Mouse (Mus musculus) R1 (cell line): ENCODE measurements around the gene Tgtp2.
"Not testable (repeated sequence)": the region's sequence is repeated elsewhere in the genome, so short reads cannot be mapped to it uniquely, and the experiment has no call there.

Experiments
- DNase-seq: peaks from one replicate; pipeline ENCODE4 v3.0.0-alpha.2; 2018; ENCODE audit warnings: low read depth, low spot score

Tgtp2 gene

GRCm38 (mm10) chr11:49086858-49087361 is 22.9 kb upstream of the Tgtp2 start:
- no peak for DNase-seq

GRCm38 (mm10) chr11:49084875-49085274 is 20.9 kb upstream of the Tgtp2 start:
- DNase-seq: no peak

- no peak for DNase-seq
Observed at GRCm38 (mm10) chr11:49084385-49084784, 20.4 kb upstream of the Tgtp2 start.

GRCm38 (mm10) chr11:49083808-49084207 is 19.8 kb upstream of the Tgtp2 start:
- no peak for DNase-seq

- DNase-seq: no peak
Observed at GRCm38 (mm10) chr11:49083146-49083545, 19.1 kb upstream of the Tgtp2 start.

GRCm38 (mm10) chr11:49081886-49082285 is 17.9 kb upstream of the Tgtp2 start:
- DNase-seq: no peak

- no peak for DNase-seq
Observed at GRCm38 (mm10) chr11:49081356-49081755, 17.4 kb upstream of the Tgtp2 start.

GRCm38 (mm10) chr11:49080636-49081035 is 16.6 kb upstream of the Tgtp2 start:
- no peak for DNase-seq

- DNase-seq: no peak
Observed at GRCm38 (mm10) chr11:49078719-49079118, 14.7 kb upstream of the Tgtp2 start.

GRCm38 (mm10) chr11:49077012-49077411 is 13.0 kb upstream of the Tgtp2 start:
- DNase-seq: no peak

GRCm38 (mm10) chr11:49076001-49076757 is 12.2 kb upstream of the Tgtp2 start, which contains the start of gene Ifi47:
Ifi47 (plus strand) TSS chr11:49076587.
- not testable (repeated sequence) for DNase-seq

GRCm38 (mm10) chr11:49068358-49068757 is 4.4 kb upstream of the Tgtp2 start:
- no peak for DNase-seq

- DNase-seq: not testable (repeated sequence)
Observed at GRCm38 (mm10) chr11:49061865-49062264, 2.1 kb downstream of the Tgtp2 start.

- not testable (repeated sequence) for DNase-seq
Observed at GRCm38 (mm10) chr11:49060061-49060460, 3.9 kb downstream of the Tgtp2 start.

GRCm38 (mm10) chr11:49051894-49052293 is 12.1 kb downstream of the Tgtp2 start:
- DNase-seq: not testable (repeated sequence)

- not testable (repeated sequence) for DNase-seq
Observed at GRCm38 (mm10) chr11:49051093-49051891, 12.7 kb downstream of the Tgtp2 start, which contains the start of gene 9930111J21Rik2. 9930111J21Rik2 (minus strand) TSS chr11:49051242.

GRCm38 (mm10) chr11:49050064-49050463 is 13.9 kb downstream of the Tgtp2 start:
- not testable (repeated sequence) for DNase-seq

- DNase-seq: not testable (repeated sequence)
Observed at GRCm38 (mm10) chr11:49012074-49012473, 51.9 kb downstream of the Tgtp2 start.
